Mouse (Mus musculus) lung, postnatal 36 days (tissue): ENCODE measurements around the gene Txndc8.
A peak's percentile ranks its signal among the peaks of the same experiment; 100 is the strongest.

Source experiments
- DNase-seq: peaks from one replicate; pipeline ENCODE4 v3.0.0; 2022; ENCODE audit warnings: mixed read lengths

Gene Txndc8

DNA sequence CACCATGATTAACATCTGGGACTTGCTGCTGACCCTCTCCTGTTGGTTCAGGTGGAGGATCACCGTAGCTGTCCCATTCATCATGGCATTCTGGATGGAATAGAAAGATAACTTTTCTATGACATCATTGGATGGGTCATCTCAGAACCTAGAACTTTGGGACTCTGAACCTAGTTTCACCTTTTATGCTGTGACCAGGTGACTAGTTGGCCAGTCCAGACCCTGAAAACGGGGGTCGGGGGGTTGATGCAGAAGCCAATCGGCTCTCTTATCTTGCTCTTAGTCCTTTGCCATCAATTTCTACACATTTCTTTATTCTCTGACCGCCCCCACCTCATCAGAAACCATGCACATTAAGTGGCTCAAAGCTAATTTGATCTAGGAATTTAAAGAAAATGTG, at the start of gene Txndc8:
Gene Txndc8, minus strand, starts transcription at position 101 of the 400 bp plus-strand sequence.
- no peak for DNase-seq

DNA sequence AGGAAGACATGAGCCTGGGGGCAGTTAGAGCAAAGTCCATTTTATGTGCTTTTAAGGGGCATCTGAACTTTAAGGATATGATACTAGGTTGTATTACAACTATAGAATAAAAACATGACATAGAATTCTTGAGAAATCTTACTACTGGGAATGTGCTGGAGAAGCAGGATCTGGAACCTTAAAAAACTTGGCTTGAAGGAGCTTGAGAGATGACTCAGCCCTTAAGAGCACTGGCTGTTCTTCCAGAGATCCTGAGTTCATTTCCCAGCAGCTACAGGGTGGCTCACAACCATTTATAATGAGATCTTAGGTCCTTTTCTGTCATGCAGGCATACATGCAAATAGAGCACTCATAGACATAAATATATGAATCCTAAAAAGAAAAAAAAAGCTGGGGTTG, 46.7 kb upstream of the Txndc8 start:
- no peak for DNase-seq

DNA sequence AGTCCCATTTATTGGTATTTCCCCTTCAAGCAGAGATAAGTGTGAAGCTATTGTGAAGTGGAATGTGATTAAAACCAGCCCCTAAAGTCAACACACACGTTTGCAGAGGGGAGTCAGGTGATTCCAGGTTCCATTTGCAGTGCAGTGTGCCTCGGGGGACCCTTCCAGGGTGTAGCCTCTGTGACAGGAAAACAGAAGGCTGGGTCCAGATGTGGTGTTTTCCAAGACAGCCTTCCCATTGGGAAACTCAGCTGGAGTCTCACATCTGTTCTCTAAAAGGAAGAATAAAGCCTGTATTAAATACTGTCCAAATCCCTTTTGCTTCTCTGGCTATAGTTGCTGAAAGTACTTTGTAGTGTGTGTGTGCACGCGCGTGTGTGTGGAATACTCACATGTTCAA, 45.5 kb upstream of the Txndc8 start:
- no peak for DNase-seq

DNA sequence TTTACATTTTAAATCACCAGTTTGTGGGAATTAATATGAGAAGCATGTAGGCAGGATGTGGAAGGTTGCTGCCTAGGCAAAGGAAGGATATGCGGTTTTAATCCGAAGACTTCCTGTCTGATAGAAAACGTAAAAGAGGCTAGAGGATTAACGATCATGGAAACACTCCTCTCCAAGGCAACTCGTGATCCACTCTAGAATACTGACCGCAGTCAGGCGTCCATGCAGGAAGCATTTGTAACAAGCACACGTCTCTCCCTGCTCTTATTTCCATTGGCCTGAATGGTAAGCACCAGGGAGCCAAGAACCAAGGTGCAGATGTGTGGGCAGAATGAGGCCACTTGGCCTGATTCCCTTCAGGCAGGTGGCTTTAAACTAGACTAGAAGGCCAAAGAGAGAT, 41.8 kb upstream of the Txndc8 start:
- no peak for DNase-seq

DNA sequence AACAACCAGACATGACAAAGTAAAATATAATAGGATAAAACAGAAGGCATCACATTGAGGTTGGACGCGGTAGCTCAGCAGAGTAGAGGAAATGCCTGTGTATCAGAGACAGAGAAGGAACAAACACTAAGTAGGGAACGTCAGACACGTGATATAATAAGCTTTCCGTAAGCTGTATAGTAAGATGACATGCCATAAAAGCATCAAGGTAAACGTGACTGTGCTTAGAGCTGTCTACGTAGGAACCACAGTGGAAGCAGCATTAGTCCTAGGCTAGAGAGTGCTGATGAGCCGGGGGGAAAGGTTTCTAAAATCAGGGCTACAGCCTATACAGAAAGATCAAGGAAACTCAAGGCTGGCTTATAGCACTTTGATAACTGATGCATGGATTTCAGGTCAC, 41.4 kb upstream of the Txndc8 start:
- no peak for DNase-seq

DNA sequence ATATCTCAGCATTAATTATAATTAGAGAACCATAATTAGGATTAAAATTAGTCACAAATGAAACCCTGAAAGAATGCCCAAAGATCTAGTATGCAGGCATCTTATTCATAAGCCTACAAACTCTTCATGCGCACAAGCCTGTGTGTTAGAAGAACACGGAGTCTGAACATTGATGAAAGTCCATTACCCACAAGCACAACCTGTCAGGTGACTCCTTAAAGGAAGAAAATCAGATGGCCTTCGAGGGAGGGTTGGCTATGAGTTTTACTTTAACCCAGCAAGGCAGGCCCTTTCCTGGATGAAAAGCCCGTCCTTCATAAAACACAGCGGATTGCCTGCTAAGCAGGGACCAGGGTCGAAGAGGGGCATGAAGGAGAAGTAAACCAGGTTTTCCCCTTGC, 35.9 kb upstream of the Txndc8 start:
- no peak for DNase-seq

DNA sequence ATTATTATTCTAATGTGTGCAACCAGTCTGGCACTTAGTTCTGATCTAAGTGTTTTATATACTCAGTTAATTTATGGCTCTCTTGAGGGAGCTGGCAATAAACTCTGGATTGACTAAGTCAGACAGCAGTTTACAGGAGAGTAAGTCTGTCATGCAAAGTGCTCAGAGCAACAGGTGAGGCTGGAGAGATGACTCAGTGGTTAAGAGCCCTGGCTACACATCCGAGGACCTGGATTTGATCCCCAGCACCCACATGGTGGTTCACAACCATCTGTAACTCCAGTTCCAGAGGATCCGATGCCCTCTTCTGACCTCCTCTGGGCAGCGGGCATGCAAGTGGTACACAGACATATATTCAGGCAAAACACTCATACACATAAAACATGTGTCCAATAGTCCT, 35.4 kb upstream of the Txndc8 start:
- no peak for DNase-seq

DNA sequence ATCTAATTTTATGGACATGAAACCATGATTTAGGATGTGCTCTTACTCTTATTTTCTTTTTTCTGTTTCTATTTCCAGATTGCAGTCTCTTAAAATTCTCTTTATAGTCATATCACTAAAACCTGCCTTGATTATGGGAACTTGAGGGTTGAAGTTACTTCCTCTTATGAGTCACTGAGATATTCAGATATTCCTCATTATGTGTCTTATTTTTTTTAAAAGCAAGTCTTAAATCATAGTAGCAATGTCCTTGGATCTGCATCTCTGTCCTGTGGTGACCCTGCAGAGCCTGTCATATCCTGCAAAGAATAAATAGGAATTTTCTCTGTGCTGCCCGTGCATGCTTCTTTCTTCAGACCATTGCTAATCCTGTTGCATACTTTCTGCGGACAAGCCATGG, 31.2 kb upstream of the Txndc8 start:
- DNase-seq, result no peak

DNA sequence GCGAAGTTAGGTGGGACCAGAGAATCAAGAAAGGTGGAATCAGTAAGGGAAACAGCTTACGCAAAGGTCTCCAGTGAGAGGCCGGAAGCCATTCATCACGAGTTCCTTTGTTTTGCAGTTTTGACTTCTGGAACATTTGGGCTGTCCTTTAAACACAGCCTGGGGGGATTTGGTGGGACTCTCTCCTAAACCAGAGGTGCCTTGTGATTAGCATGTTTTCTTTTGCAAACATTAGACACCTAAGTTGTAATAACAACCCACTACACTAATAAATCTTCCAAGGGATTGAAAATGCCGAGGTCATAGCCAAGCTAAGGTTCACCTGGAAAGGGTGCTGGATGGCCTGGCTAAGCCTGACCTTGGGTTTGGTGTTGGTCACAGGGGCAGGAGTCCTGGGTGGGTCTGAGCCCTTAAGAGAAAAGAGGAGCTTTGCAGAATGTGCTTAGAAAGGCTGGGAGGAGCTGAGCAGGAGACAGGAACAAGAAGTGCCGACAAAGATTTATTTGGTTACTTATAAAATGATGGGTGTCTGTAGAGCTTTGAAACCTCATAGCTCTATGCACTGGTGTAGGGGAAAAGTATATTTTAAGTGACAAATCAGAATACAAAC, 28.3 kb upstream of the Txndc8 start:
- peak; percentile 32 for DNase-seq

DNA sequence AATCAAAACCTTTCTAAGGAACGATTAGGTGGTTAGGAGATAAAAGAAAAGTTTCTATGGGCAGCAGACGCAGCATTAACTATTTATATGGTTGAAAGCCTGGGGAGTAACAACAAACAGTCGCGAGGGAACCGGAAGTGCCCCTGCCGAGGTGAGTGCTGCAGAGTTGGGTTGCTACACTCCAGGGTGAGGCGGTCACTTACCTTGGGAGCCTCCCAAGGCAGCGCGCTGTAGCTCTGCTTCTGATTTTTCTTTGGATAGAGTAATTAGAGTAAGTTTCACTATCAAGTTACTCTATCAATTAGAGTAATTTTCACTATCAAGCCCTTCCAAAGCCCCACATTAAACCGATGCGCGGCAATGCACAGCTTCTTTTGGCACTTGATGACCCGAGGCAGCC, 25.7 kb upstream of the Txndc8 start:
- DNase-seq, result peak; percentile 10

DNA sequence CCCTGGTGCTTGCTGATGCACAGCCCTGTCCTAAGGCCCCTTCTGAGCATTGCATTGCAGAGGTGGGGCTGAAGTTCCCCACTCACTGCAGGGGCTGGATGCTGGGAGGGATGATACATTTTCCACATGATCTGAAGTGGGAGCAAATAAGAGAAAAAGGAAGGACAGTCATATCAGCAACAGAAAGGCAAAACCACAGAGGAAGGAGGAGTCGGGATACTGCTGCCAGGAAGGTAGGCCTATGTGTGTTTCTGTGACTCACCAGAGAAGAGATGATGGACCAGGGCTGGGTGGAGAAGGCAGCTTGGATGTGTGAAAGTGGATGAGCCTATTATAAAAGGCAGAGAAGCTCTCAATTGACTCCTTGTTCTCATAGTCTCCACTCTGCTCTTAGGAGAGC, 23.8 kb upstream of the Txndc8 start:
- no peak for DNase-seq

DNA sequence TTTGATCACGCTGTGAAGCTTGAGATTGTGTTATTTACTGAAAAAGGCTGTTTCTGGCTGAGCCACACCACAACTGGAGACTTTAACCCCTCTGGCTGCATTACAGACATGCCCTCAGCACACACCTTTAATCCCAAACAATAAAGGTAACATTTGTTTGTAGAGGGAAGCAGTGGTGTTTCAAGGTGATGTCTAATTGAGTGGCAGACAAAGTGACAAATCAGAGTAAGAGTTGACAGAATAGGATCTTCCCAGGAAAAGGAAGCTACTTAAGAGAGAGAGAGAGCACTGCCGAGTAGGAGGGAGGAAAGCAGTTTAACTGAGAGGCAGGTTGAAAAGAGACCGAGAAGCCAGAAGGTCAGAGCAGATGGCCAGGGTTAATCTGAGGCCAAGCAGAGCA, 5.4 kb downstream of the Txndc8 start:
- no peak for DNase-seq

DNA sequence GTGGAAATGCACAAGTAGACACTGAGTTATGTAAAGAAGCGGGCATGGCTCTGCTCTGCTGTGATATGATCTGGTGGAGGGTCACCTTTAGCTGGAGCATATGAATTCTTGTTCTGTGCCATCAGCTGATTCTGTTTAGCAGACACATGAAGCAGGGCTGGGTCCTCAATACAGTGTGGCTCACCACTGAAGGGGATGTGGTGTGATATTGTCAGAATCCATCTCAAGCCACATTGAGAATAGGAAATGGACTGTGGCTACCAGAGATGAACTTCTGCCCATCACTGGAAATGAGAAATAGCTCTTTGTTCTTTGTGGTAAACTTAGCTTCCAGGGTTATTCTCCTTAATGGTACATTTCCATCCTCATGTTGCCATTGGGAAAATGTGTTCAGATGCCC, 17.5 kb downstream of the Txndc8 start:
- DNase-seq, result no peak

DNA sequence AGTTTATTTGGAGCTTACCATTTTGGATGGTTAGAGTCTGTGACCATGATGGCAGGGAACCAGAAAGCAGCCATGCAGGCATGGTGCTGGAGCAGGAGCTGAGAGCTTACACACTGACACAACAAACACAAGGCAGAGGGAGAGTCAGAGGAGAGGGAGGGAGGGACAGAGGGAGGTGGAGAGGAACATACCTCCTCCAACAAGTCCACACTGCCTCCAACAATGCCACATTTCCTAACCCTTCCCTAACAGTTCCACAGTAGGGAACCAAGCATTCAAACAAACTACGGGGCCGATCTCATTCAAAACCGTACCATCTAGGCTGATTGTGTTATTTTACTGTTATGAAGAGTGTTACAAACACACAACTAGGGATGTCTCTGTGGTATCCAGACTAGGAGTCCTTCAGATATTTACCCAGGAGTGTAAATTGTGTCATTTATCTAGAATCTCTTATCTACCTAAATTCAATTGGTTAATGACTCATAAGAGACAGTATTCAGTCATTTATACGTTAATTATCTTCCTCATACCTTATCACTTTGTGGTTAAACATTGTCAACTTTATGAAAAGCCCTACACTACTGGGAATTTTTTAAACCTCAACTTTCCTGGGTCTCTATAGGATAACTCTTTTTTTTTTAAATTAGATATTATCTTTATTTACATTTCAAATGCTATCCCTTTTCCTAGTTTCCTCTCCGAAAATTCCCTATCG, 34.4 kb downstream of the Txndc8 start:
- DNase-seq, result no peak

DNA sequence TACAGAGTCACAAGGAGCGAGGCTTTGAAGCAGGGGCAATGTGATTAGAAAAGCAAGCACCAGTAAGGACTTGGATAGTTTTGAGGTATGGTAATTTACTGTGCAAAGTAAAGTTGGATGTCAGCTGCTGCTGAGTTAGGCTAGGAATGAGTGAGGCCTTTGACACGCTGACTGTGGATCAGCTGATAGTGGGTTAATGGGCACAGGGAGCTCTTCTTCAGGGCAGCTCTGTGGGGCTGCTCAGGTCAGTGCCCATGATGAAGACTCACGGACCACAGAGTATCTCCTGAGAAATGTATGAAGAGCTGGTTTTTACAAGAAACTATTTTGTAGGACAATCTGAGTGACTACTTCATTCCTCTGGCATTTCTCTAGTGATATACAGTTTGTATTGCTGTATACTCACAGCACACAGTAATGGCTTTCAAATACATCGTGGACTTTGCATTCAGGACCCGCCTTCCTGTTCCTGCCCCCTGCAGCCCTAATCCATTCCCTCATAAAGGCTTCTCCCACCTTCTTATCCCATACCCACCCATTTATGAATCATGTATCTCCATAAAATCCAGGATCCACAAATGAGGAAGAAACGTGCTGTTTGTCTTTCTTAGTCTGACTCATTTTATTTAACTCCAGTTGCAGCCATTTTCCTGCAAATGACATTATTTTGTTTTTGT, 35.2 kb downstream of the Txndc8 start:
- no peak for DNase-seq

DNA sequence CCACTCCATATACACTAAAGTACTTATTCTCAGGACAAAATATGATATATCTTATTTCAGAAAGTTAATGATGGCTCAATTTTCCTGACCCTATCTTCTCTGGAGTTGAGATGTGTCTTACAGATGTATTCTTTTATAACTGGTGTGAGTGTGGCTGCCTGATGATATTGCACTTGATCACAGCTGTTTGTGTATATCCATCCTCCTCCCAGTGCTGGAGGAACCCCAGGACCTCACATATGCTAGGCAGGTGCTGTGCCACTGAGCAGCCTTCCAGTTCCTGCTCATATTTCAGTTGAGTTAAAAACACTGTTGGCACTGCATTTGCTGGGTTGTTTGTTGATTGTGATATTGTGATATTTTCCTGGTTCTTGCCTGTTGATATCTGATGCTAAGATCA, 38.6 kb downstream of the Txndc8 start:
- no peak for DNase-seq

DNA sequence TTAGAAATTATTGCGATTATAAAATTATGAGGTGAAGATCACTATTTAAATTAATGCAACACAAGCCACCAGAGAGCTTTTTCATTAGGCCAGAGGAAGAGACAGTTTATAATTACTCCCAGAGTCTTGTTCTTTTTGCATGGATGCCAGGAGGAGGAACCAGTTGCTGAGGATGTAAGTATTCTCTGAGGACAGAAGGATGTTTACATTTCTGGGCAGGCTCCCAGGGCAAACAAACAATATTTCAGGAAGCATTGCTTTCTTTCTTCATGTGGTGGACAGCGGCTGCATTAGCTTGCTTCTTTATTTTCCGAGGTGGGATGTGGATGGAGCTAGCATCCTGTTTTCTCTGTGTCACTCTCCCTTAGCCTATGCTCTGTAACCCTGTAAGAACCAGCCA, 41.7 kb downstream of the Txndc8 start:
- DNase-seq, result peak; percentile 63

DNA sequence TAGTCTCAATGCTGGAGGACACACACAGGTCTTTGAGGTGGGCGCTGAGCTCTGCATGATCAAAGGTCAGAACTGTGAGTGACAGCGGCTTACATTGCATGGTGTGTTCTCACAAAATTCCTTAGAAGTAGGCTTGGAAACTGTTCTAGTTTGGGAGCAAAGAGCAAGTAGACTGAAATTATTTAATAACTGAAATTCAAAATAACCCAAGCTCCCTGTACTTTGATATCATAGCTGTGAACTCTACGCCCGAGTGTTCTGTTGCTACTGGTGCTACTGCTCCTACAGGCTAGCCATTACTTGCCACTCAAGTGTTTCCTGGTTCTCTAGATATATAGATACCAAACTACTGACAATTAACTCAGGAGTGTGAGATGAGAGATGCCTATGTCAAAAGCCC, 43.4 kb downstream of the Txndc8 start:
- DNase-seq, result no peak

DNA sequence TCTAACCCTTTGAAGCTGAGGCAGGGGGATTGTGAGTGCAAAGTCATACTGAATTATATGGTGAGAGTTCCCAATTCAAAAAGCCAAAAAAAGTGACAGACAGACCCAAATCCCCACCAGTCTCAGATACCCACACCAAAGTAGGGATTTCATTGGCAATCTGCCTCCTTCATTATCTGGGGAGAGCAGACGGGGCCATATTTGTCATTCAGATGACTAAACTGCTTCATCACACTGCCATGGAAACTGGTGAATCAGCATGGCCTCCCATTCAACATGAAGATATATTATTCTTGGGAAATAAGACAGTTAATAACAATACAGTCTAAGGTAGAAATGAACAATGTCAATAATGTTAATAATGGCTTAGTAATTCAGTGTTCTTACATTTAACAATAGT, 44.8 kb downstream of the Txndc8 start:
- DNase-seq, result no peak

DNA sequence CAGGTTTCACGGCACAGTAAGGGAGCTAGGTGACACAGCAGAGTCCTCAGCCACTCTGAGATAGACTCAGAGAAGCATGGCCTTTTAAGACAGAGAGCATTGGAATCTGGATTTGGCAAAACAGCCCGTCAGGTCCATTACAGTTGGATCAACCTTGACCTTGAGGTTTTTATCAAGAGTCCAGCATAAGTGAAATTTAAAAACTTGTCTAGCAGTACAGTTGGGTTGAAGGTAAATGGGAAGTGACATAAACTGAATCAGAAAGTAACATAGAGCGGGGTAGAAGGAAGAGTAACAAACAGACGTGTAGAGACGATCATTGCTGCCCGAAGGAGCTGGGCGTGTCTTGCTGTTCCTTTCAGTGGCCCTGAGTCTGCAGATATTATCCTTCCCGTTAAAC, 49.9 kb downstream of the Txndc8 start:
- no peak for DNase-seq

DNA sequence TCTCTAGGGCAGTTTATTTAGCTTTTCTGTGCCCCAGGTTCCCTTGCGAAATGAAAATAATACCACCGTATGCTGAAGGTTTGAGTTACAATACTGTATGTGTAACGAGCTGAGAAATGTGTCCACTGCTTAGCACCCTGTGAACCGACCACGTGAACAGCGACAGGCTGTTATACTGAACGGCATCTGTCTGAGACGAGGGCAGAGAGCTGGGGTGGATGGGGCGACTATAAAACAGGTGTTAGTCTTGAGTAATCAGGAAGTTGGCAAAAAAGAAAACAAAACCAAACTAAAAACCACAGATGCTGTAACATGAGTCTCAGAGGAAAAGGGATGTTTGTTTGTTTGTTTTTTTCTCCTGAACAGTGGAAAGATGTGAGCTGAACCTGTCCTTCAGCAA, 50.8 kb downstream of the Txndc8 start:
- DNase-seq, result no peak

DNA sequence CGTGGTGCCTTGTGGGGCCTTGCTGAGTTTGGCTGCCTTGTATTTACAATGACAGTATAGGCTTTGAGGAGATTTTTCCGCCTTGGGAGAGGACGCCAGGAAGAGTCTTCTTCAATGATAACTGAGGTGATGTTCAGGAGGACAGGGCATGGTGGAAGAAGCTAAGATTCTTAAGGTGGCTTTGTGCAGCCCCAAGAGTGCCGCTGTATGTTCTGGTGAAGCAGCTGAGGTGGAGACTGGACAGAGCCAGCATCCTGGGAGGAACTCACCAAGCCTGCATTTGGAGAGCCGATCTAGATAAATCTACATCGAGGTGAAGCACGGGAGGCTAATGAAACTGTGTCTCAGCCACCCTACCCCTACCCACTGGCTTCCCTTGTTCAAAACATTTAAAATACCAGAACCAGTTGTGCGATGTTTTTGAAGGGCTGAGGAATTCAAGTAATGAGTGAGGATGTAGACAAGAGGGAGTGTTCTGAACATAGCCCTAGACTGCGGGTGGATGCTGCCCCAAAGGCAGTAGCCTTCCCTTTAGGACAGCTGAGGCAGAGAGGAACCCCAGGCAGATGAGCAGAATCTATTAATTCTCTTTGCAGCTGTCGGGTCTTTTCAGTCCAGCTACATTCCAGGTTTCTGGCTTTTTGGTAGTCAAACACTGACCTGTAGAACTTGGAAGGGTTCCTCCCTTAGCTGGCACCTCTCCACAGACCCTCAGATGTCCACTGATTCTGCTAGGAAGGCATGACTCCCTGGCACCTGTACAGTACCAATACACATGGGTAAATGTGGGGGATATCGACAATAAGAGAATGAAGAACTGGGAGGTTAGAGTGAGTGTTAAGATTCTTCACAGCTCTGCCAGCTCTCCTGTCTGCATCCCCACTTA, 51.5 kb downstream of the Txndc8 start:
- no peak for DNase-seq
